Mouse (Mus musculus) heart, postnatal 36 days (tissue): ENCODE measurements around the gene Olfr630. TPM values are rescaled to one million over a fixed set of nuclear protein-coding genes. Genes with fewer than 3 reads are reported as not detected.
"Not testable (repeated sequence)": the region's sequence is repeated elsewhere in the genome, so short reads cannot be mapped to it uniquely, and the experiment has no call there.

Experiments
- DNase-seq, 2 experiments: peaks; one replicate each; pipeline ENCODE4 v3.0.0; 2021 to 2022
- intact Hi-C: fragments of 180-260 bp; cut with DNase I; formaldehyde crosslinking; loops from one replicate; pipeline ENCODE4 v1.15.1; 2025
- total RNA-seq, 2 experiments: library from RNA; stranded (reverse); gene quantifications; 2 replicates each; pipeline ENCODE4 v1.2.3; 2021

The Olfr630 gene
- not detected for total RNA-seq

GRCm38 (mm10) chr7:103757233-103757632 is at the start of gene Olfr630:
TSS of gene Olfr630 (minus strand) at chr7:103757333.
- DNase-seq: no peak
- intact Hi-C loops: no loop called here

GRCm38 (mm10) chr7:103806856-103807255 is 49.7 kb upstream of the Olfr630 start:
- intact Hi-C loops: loop anchor here (5.0 kb wide), 1 partner anchor 1295 kb away; no protein-coding TSS in a partner anchor
- peak in 1 of 2 experiments; percentile 3 for DNase-seq

- no peak for DNase-seq
- intact Hi-C loops: loop anchor here (5.0 kb wide), 2 partner anchors 79 to 149 kb away; partner anchors contain the start of gene Olfr633
These were observed 35.7 kb upstream of the Olfr630 start for GRCm38 (mm10) chr7:103792669-103793388.

GRCm38 (mm10) chr7:103791721-103792120 is 34.6 kb upstream of the Olfr630 start, which contains the start of gene Olfr67:
TSS of gene Olfr67 (minus strand) at chr7:103791821.
- intact Hi-C loops: loop anchor here (5.0 kb wide), 2 partner anchors 81 to 151 kb away; partner anchors contain the start of gene Olfr633
- no peak for DNase-seq

- intact Hi-C loops: no loop called here
- no peak for DNase-seq
These were observed 22.5 kb upstream of the Olfr630 start, which contains the start of gene Olfr68 for GRCm38 (mm10) chr7:103779598-103779997. TSS of gene Olfr68 (minus strand) at chr7:103779698.

- intact Hi-C loops, DNase-seq: not testable (repeated sequence)
These were observed 20.5 kb upstream of the Olfr630 start for GRCm38 (mm10) chr7:103777652-103778051.

GRCm38 (mm10) chr7:103771494-103771893 is 14.4 kb upstream of the Olfr630 start, which contains the start of gene Olfr69:
TSS of gene Olfr69 (minus strand) at chr7:103771594.
- intact Hi-C loops: no loop called here
- DNase-seq: no peak

- intact Hi-C loops, DNase-seq: not testable (repeated sequence)
These were observed 10.6 kb upstream of the Olfr630 start for GRCm38 (mm10) chr7:103767687-103768086.

GRCm38 (mm10) chr7:103762212-103762611 is 5.1 kb upstream of the Olfr630 start:
- DNase-seq, intact Hi-C loops: not testable (repeated sequence)

- intact Hi-C loops: no loop called here
- no peak for DNase-seq
These were observed 12.3 kb downstream of the Olfr630 start, which contains the start of gene Olfr629 for GRCm38 (mm10) chr7:103744843-103745242. TSS of gene Olfr629 (minus strand) at chr7:103744943.

- intact Hi-C loops: no loop called here
- DNase-seq: no peak
These were observed 27.1 kb downstream of the Olfr630 start, which contains the start of gene Olfr628 for GRCm38 (mm10) chr7:103730074-103730473. TSS of gene Olfr628 (plus strand) at chr7:103730374.

GRCm38 (mm10) chr7:103716398-103716797 is 40.7 kb downstream of the Olfr630 start:
- intact Hi-C loops, DNase-seq: not testable (repeated sequence)

- no peak for DNase-seq
- intact Hi-C loops: no loop called here
These were observed 42.8 kb downstream of the Olfr630 start, which contains the start of gene Olfr243 for GRCm38 (mm10) chr7:103714371-103714770. TSS of gene Olfr243 (plus strand) at chr7:103714671.

- DNase-seq: peak in 1 of 2 experiments; percentile 1
- intact Hi-C loops: no loop called here
These were observed 45.1 kb downstream of the Olfr630 start for GRCm38 (mm10) chr7:103712024-103712423.

Other genes starting within 250 kb of the Olfr630 start
- gene Olfr610, start 245.2 kb downstream of the Olfr630 start, total RNA-seq: not detected
- gene Olfr611, start 236.5 kb downstream of the Olfr630 start, total RNA-seq: not detected
- not detected for gene Olfr612, start 214.6 kb downstream of the Olfr630 start, total RNA-seq
- not detected for gene Olfr613, start 209.3 kb downstream of the Olfr630 start, total RNA-seq
- gene Olfr615, start 201.3 kb downstream of the Olfr630 start, total RNA-seq: not detected
- not detected for gene Olfr616, start 188.2 kb downstream of the Olfr630 start, total RNA-seq
- gene Olfr617, start 184.3 kb downstream of the Olfr630 start, total RNA-seq: not detected
- not detected for gene Olfr618, start 167.2 kb downstream of the Olfr630 start, total RNA-seq
- not detected for gene Olfr619, start 156.8 kb downstream of the Olfr630 start, total RNA-seq
- not detected for gene Olfr620, start 144.8 kb downstream of the Olfr630 start, total RNA-seq
- not detected for gene Olfr622, start 114.6 kb downstream of the Olfr630 start, total RNA-seq
- not detected for gene Olfr623, start 93.6 kb downstream of the Olfr630 start, total RNA-seq
- gene Olfr624, start 86.1 kb downstream of the Olfr630 start, total RNA-seq: not detected
- gene Olfr625-ps1, start 74.6 kb downstream of the Olfr630 start, total RNA-seq: not detected
- not detected for gene Olfr243, start 42.7 kb downstream of the Olfr630 start, total RNA-seq
- not detected for gene Olfr628, start 27.0 kb downstream of the Olfr630 start, total RNA-seq
- not detected for gene Olfr629, start 12.4 kb downstream of the Olfr630 start, total RNA-seq
- gene Olfr69, start 14.3 kb upstream of the Olfr630 start, total RNA-seq: not detected
- not detected for gene Olfr68, start 22.4 kb upstream of the Olfr630 start, total RNA-seq
- gene Olfr67, start 34.5 kb upstream of the Olfr630 start, total RNA-seq: not detected
- gene Hbb-bt, start 56.7 kb upstream of the Olfr630 start, total RNA-seq: 1,000 to 10,000 TPM; 1,102 to 1,464 TPM
- over 10,000 TPM in 1 of 2 experiments, 1,000 to 10,000 TPM in 1; 9,168 to 11,645 TPM for gene Hbb-bs, start 70.8 kb upstream of the Olfr630 start, total RNA-seq
- not detected for gene Hbb-bh2, start 83.2 kb upstream of the Olfr630 start, total RNA-seq
- gene Hbb-bh1, start 85.8 kb upstream of the Olfr630 start, total RNA-seq: not detected
- gene Hbb-y, start 95.9 kb upstream of the Olfr630 start, total RNA-seq: not detected
- gene Olfr66, start 128.9 kb upstream of the Olfr630 start, total RNA-seq: not detected
- not detected for gene Olfr64, start 137.2 kb upstream of the Olfr630 start, total RNA-seq
- gene Olfr65, start 146.2 kb upstream of the Olfr630 start, total RNA-seq: not detected
- gene Olfr631, start 171.5 kb upstream of the Olfr630 start, total RNA-seq: not detected
- gene Olfr632, start 177.0 kb upstream of the Olfr630 start, total RNA-seq: not detected
- gene Olfr633, start 187.1 kb upstream of the Olfr630 start, total RNA-seq: not detected
- gene Olfr635, start 213.8 kb upstream of the Olfr630 start, total RNA-seq: not detected
- gene Olfr638, start 241.4 kb upstream of the Olfr630 start, total RNA-seq: not detected